Mouse (Mus musculus): ENCODE results near the gene Vmn2r85. TPM values are rescaled to one million over a fixed set of nuclear protein-coding genes. Genes with fewer than 3 reads are reported as not detected.

Vmn2r85 gene
- total and polyA plus RNA-seq, 2 experiments from 2014 or later: 0.03 to 0.05 TPM

DNA sequence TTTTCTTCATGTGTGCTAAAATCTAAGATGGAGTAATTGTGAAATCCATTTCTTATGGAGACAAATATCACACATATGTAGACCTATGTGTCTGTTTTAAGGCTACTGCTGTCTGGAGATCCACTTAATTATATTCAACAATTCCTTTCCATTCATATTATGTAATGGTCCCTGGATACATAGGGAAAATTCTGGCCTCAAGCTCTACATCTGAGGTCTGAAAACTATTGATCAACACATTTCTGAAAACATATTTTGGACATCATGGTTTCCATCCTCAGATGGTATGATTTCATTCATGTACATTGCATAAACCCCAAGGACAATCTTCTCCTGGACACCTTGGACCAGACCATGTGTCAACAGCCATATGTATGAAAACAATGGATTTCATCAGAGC lies 35.3 kb downstream of the Vmn2r85 start, which contains the start of gene Vmn2r84:
TSS of gene Vmn2r84 (minus strand) at position 101 of the 400 bp plus-strand sequence.
- Histone ChIP-seq H3K4me2 (ENCODE audit: low read depth, low read length) (no peak within 1 kb of the TSS), H3K27me3 (ENCODE audit: insufficient read depth, low read length) (no peaks in the 10 kb centered on the region), H3K4me1 (ENCODE audit: insufficient read depth, low read length) (no peaks in the 10 kb centered on the region), H3K9me3 (ENCODE audit: low read length) (no peaks in the 10 kb centered on the region), H3K4me3 (ENCODE audit: low read length) (no peak within 1 kb of the TSS), H3K9ac (replicated peaks; ENCODE audit: low read length) (no peak within 1 kb of the TSS), H3K27ac (no peak within 1 kb of the TSS), H3K36me3 (ENCODE audit: insufficient read depth, low read length) (no peaks in the 10 kb centered on the region)
- no peak for TF ChIP-seq CTCF (IDR thresholded peaks at IDR 0.05; ENCODE audit: low read depth)
- DNase-seq (ENCODE audit: low spot score) (no peak), ATAC-seq (no peak)

DNA sequence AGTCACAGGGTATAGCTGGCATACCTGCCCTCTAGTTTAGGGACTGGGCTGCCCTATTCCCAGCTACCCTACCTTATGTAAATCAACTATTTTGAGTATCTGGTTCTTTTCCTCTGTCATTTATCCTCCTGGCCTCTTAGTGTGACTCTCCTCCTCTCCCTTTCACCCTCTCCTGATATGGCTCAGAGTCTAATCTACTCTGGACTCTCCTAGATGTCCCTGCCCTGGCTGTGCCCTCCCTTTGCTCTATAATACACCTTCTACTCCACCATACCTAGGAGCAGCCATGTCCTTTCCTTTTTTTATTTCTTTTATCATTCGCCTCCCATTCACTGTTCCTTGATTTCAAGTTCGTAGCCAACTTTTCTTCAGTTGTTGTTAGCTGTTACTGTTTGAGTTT lies 54.4 kb downstream of the Vmn2r85 start:
- TF ChIP-seq CTCF (IDR thresholded peaks at IDR 0.05; ENCODE audit: low read depth): no peak
- no peak for ATAC-seq

DNA sequence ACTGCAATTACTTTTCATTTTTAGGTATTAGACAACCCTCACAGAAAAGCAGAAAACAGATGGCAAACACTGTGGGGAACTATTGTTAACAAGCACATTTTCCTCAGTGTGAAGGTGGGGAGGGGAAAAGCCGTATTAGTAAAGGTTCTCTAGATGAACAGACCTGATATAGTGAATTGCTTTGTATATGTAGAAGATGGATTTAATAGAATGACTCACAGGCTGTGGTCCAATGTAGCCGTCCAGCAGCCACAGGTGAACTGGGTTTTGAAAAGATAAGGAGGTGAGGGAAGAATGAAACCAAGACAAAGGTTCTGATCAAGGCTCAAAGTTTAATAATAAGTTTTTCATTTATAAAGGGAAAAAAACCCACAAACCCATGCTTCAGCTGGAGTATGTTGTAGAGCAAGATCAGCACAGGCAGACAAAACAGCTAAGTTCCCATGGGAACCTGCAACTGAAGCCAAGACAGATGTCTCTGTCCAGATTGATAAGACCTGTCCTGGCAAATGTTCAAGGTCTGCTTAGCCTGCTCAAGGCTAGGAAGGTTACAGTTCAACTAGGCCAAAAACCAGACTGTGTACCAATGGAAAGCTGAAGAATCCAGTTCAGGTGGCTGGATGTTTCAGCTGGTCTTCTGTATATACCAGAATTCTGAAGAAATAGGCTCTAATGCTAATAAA lies 56.9 kb downstream of the Vmn2r85 start:
- Histone ChIP-seq H3K9ac (replicated peaks; ENCODE audit: low read length) (no peak overlapping the region), H3K27ac (no peak overlapping the region), H3K4me3 (ENCODE audit: low read length) (no peak overlapping the region), H3K9me3 (ENCODE audit: low read length) (no peaks in the 10 kb centered on the region), H3K27me3 (ENCODE audit: insufficient read depth, low read length) (no peaks in the 10 kb centered on the region), H3K36me3 (ENCODE audit: insufficient read depth, low read length) (no peaks in the 10 kb centered on the region), H3K4me1 (ENCODE audit: insufficient read depth, low read length) (no peaks in the 10 kb centered on the region), H3K4me2 (ENCODE audit: low read depth, low read length) (no peak overlapping the region)
- WGBS: 81% methylated on average over 2 of the region's 2 CpGs
- no peak for ATAC-seq
- no peak for DNase-seq (ENCODE audit: low spot score)
- no peak for TF ChIP-seq CTCF (IDR thresholded peaks at IDR 0.05; ENCODE audit: low read depth)

More for the DNA sequence above, 54.4 kb downstream of the Vmn2r85 start:
- Histone ChIP-seq H3K9me3 (ENCODE audit: low read length) (no peaks in the 10 kb centered on the region), H3K4me1 (ENCODE audit: insufficient read depth, low read length) (no peaks in the 10 kb centered on the region), H3K36me3 (ENCODE audit: insufficient read depth, low read length) (no peaks in the 10 kb centered on the region), H3K4me3 (ENCODE audit: low read length) (no peak overlapping the region), H3K9ac (replicated peaks; ENCODE audit: low read length) (no peak overlapping the region), H3K27ac (no peak overlapping the region), H3K4me2 (ENCODE audit: low read depth, low read length) (no peak overlapping the region), H3K27me3 (ENCODE audit: insufficient read depth, low read length) (no peaks in the 10 kb centered on the region)
- 83% methylated on average over 2 of the region's 2 CpGs for WGBS
- DNase-seq (ENCODE audit: low spot score): no peak

DNA sequence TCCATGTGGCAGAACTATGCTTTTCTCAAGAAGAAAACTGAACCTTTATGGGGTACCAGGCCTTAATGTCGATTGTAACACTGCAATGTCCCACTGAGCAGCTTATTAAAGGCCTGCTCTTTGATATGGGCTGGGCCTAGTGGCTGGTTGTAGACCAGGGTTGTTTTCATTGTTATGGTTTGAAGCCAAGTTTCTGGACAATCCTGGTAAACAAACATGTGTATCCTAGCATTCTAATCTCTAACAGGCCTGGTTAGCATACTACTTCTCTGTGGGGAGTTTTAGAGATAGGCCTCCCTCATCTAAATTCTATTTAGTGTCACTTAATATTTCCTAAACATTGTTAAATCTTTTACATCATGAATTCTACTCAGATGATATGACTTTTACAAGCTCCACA lies 57.9 kb downstream of the Vmn2r85 start:
- no peak for TF ChIP-seq CTCF (IDR thresholded peaks at IDR 0.05; ENCODE audit: low read depth)
- no peak for DNase-seq (ENCODE audit: low spot score)
- Histone ChIP-seq H3K27ac (no peak overlapping the region), H3K4me1 (ENCODE audit: insufficient read depth, low read length) (no peaks in the 10 kb centered on the region), H3K9me3 (ENCODE audit: low read length) (no peaks in the 10 kb centered on the region), H3K36me3 (ENCODE audit: insufficient read depth, low read length) (no peaks in the 10 kb centered on the region), H3K4me3 (ENCODE audit: low read length) (no peak overlapping the region), H3K9ac (replicated peaks; ENCODE audit: low read length) (no peak overlapping the region), H3K4me2 (ENCODE audit: low read depth, low read length) (no peak overlapping the region), H3K27me3 (ENCODE audit: insufficient read depth, low read length) (no peaks in the 10 kb centered on the region)
- 58% methylated on average over 1 of the region's 1 CpGs for WGBS
- no peak for ATAC-seq

DNA sequence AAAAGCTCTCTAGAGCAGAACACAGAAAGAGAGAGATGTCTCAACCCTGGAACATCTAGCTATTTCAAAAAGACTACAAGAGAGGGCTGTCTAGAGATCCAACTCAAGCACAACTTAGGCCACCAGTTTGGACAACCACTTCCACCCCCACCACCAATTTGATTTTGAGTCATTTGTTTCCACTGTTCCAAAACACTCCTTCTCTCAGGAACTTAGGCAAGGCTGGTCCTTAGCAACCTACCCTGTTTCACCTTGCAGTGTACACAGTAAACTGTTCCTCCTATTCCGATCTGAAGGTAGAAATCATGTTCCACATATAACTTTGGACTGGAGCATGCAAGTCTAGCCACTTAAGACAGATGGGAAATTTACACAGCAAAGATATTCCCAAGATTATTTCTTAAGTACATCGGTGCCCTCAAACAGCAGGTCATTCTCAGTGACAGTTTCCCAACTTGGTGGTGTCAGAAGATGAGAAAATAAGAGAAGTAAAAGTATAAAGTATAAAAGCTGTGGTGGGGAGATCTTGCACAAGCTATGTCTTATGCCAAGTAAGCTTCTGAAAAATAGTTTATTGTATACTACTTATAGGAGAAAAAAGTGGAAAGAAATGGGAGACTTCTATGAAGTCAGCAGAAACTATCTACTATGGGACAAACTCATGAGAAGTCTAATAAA lies 59.4 kb downstream of the Vmn2r85 start:
- WGBS: 89% methylated on average over 2 of the region's 2 CpGs
- no peak for TF ChIP-seq CTCF (IDR thresholded peaks at IDR 0.05; ENCODE audit: low read depth)
- DNase-seq (ENCODE audit: low spot score): no peak
- H3K4me1 ChIP-seq (ENCODE audit: insufficient read depth, low read length): no peaks in the 10 kb centered on the region
- H3K4me3 ChIP-seq (ENCODE audit: low read length): no peak overlapping the region
- H3K36me3 ChIP-seq (ENCODE audit: insufficient read depth, low read length): no peaks in the 10 kb centered on the region
- no peak overlapping the region for H3K9ac ChIP-seq (replicated peaks; ENCODE audit: low read length)
- no peak for ATAC-seq
- no peak overlapping the region for H3K27ac ChIP-seq
- no peaks in the 10 kb centered on the region for H3K27me3 ChIP-seq (ENCODE audit: insufficient read depth, low read length)
- no peaks in the 10 kb centered on the region for H3K9me3 ChIP-seq (ENCODE audit: low read length)
- H3K4me2 ChIP-seq (ENCODE audit: low read depth, low read length): no peak overlapping the region

DNA sequence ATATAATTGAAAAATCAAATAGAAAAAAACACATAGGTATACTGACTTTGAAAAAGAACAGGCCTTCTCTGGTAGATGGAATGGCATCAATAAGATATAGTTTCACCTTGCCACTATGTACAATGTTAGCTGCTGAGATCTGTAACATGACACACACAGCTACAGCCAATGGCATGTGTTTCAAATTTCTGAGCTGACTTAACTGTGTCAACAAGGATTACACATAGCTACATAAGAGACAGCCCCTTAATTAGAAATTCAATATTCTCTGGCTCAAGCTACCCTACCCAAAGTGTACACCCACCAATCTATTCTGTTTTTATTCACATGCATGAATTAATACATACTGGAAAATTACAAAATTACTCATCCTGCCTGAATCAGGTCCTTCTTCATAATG lies 61.1 kb downstream of the Vmn2r85 start:
- Histone ChIP-seq H3K27ac (no peak overlapping the region), H3K4me2 (ENCODE audit: low read depth, low read length) (no peak overlapping the region), H3K4me1 (ENCODE audit: insufficient read depth, low read length) (no peaks in the 10 kb centered on the region), H3K36me3 (ENCODE audit: insufficient read depth, low read length) (no peaks in the 10 kb centered on the region), H3K27me3 (ENCODE audit: insufficient read depth, low read length) (no peaks in the 10 kb centered on the region), H3K9me3 (ENCODE audit: low read length) (no peaks in the 10 kb centered on the region), H3K4me3 (ENCODE audit: low read length) (no peak overlapping the region), H3K9ac (replicated peaks; ENCODE audit: low read length) (no peak overlapping the region)
- ATAC-seq (no peak), DNase-seq (ENCODE audit: low spot score) (no peak)
- no peak for TF ChIP-seq CTCF (IDR thresholded peaks at IDR 0.05; ENCODE audit: low read depth)

DNA sequence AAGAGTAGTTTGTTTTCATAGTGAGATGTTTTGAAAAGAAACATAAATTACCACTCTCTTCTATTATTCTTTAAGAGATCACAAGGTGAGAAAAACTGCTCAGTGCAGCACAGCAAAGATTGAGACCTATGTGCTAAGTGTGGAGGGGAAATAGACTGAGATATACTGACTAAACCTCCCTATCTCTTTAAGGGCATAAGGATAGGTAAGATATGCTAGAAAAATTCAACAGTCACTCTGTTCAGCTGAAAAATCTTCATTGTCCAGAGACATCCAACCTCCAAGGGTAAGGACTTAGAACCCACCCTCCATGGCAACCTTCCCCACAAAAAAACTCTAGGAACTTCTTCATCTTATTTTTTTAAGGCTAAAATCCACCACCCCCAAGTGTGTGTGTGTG lies 64.7 kb downstream of the Vmn2r85 start:
- Histone ChIP-seq H3K9ac (replicated peaks; ENCODE audit: low read length) (no peak overlapping the region), H3K27ac (no peak overlapping the region), H3K4me1 (ENCODE audit: insufficient read depth, low read length) (no peaks in the 10 kb centered on the region), H3K27me3 (ENCODE audit: insufficient read depth, low read length) (no peaks in the 10 kb centered on the region), H3K9me3 (ENCODE audit: low read length) (no peaks in the 10 kb centered on the region), H3K4me2 (ENCODE audit: low read depth, low read length) (no peak overlapping the region), H3K4me3 (ENCODE audit: low read length) (no peak overlapping the region), H3K36me3 (ENCODE audit: insufficient read depth, low read length) (no peaks in the 10 kb centered on the region)
- DNase-seq (ENCODE audit: low spot score) (no peak), ATAC-seq (no peak)
- TF ChIP-seq CTCF (IDR thresholded peaks at IDR 0.05; ENCODE audit: low read depth): no peak

Other genes with a start within 250 kb of the Vmn2r85 start
- gene Olfr826, start 245.5 kb downstream of the Vmn2r85 start, total RNA-seq (2014; rRNA removed): not detected in 2 replicates
- gene Olfr826, start 245.5 kb downstream of the Vmn2r85 start, polyA plus RNA-seq (2015; fragmentation: Nextera tagmentation; extraction: Ambion mirVana): not detected in 2 replicates
- not detected in 2 replicates for gene Olfr827, start 215.3 kb downstream of the Vmn2r85 start, total RNA-seq (2014; rRNA removed)
- gene Olfr827, start 215.3 kb downstream of the Vmn2r85 start, polyA plus RNA-seq (2015; fragmentation: Nextera tagmentation; extraction: Ambion mirVana): not detected in 2 replicates
- 0.65 and 2.6 TPM in 2 replicates for gene Neurod4, start 149.5 kb downstream of the Vmn2r85 start, total RNA-seq (2014; rRNA removed)
- 0.91 and 1.3 TPM in 2 replicates for gene Neurod4, start 149.5 kb downstream of the Vmn2r85 start, polyA plus RNA-seq (2015; fragmentation: Nextera tagmentation; extraction: Ambion mirVana)
- not detected in 2 replicates for gene Tespa1, start 106.8 kb downstream of the Vmn2r85 start, total RNA-seq (2014; rRNA removed)
- gene Tespa1, start 106.8 kb downstream of the Vmn2r85 start, polyA plus RNA-seq (2015; fragmentation: Nextera tagmentation; extraction: Ambion mirVana): not detected in 2 replicates
- 0.04 and 0.16 TPM in 2 replicates for gene Vmn2r84, start 35.4 kb downstream of the Vmn2r85 start, total RNA-seq (2014; rRNA removed)
- 0.03 TPM in 1 of 2 replicates, not detected in the other for gene Vmn2r84, start 35.4 kb downstream of the Vmn2r85 start, polyA plus RNA-seq (2015; fragmentation: Nextera tagmentation; extraction: Ambion mirVana)
- not detected in 2 replicates for gene Vmn2r86, start 26.3 kb upstream of the Vmn2r85 start, total RNA-seq (2014; rRNA removed)
- gene Vmn2r86, start 26.3 kb upstream of the Vmn2r85 start, polyA plus RNA-seq (2015; fragmentation: Nextera tagmentation; extraction: Ambion mirVana): 0.01 and 0.05 TPM in 2 replicates
- 0.84 TPM in 1 of 2 replicates, not detected in the other for gene Vmn2r87, start 67.7 kb upstream of the Vmn2r85 start, total RNA-seq (2014; rRNA removed)
- gene Vmn2r87, start 67.7 kb upstream of the Vmn2r85 start, polyA plus RNA-seq (2015; fragmentation: Nextera tagmentation; extraction: Ambion mirVana): 0.20 TPM in 1 of 2 replicates, not detected in the other

Measured in hindbrain, postnatal 0 days (tissue).